In the genomic region with DNA sequence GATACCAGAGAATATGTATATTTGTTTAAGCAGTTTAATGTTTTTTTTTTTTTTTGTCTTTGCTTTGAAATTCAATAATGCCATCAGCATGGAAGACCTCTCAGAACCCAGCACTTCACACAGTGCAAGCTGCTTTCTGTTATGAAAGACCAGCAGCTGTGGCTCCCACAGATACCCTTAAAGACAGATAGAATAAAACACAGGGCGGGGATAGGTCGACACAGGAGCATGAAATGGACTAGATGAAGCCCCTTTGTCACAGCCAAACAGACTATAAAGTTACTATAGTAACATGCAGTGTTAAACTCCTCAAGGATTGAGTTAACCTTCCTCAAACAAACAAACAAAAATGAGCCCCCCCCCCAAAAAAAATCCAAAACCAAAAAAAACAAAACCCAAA, we compare ENCODE assay signal across 18 mouse cellular contexts.
DNase-seq lines count a peak whose midpoint lies in the region; ATAC-seq and TF ChIP-seq lines count a peak whose summit lies in the region.
"Had no signal": no experiment of that assay in that cellular context is flagged by ENCODE, and none has a peak within 500 bp of the region (broad histone marks: within the 10 kb centered on the region; RNA-seq: fewer than 3 reads in every experiment).

No protein-coding gene starts in this region.

- peak; percentile 46; the same call in 1 of the 2 replicates for ATAC-seq in forebrain, embryonic 14.5 days
- no peak for ATAC-seq in forebrain, embryonic 15.5 days (replicated peaks)
- no peak for ATAC-seq in midbrain, postnatal 0 days (ENCODE audit: low FRiP score)
- peak; percentile 69; the same call in 1 of the 2 replicates for ATAC-seq in midbrain, embryonic 15.5 days (replicated peaks)
- ATAC-seq: intestine, embryonic 16.5 days; lung, postnatal 0 days had no signal

- 15% methylated on average over 2 of the region's 2 CpGs for WGBS in forebrain, embryonic 14.5 days
- WGBS in forebrain, embryonic 15.5 days, result 27% methylated on average over 2 of the region's 2 CpGs
- WGBS in midbrain, embryonic 10.5 days, result 4% methylated on average over 2 of the region's 2 CpGs
- 21% methylated on average over 2 of the region's 2 CpGs for WGBS in midbrain, postnatal 0 days
- 36% methylated on average over 2 of the region's 2 CpGs for WGBS in embryonic facial prominence, embryonic 10.5 days
- 15% methylated on average over 2 of the region's 2 CpGs for WGBS in midbrain, embryonic 15.5 days

- TF ChIP-seq CTCF in midbrain, postnatal 0 days (IDR thresholded peaks at IDR 0.05), result no peak
- no peak for TF ChIP-seq CTCF in left cerebral cortex, adult 2 months (IDR thresholded peaks at IDR 0.05)

- no peaks in the 10 kb centered on the region for H3K36me3 ChIP-seq in forebrain, embryonic 14.5 days (ENCODE audit: control insufficient read depth, insufficient read depth, low read length)
- no peaks in the 10 kb centered on the region for H3K36me3 ChIP-seq in forebrain, embryonic 15.5 days
- H3K36me3 ChIP-seq in midbrain, embryonic 10.5 days, result no peaks in the 10 kb centered on the region
- H3K36me3 ChIP-seq in midbrain, postnatal 0 days (ENCODE audit: insufficient read depth, low read length), result no peaks in the 10 kb centered on the region
- H3K36me3 ChIP-seq in embryonic facial prominence, embryonic 10.5 days (replicated peaks), result no peaks in the 10 kb centered on the region
- no peaks in the 10 kb centered on the region for H3K36me3 ChIP-seq in midbrain, embryonic 15.5 days (replicated peaks)

- H3K4me2 ChIP-seq in forebrain, embryonic 14.5 days (ENCODE audit: low read length), result no peak overlapping the region
- H3K4me2 ChIP-seq in forebrain, embryonic 15.5 days (replicated peaks), result no peak overlapping the region
- no peak overlapping the region for H3K4me2 ChIP-seq in midbrain, postnatal 0 days (ENCODE audit: low read depth, low read length, poor library complexity, severe bottlenecking)
- H3K4me2 ChIP-seq in midbrain, embryonic 15.5 days, result no peak overlapping the region

- no peak overlapping the region for H3K4me3 ChIP-seq in forebrain, embryonic 14.5 days (ENCODE audit: low read depth, low read length)
- no peak overlapping the region for H3K4me3 ChIP-seq in forebrain, embryonic 15.5 days
- no peak overlapping the region for H3K4me3 ChIP-seq in midbrain, embryonic 10.5 days
- H3K4me3 ChIP-seq in midbrain, postnatal 0 days (ENCODE audit: low read depth, low read length), result no peak overlapping the region
- no peak overlapping the region for H3K4me3 ChIP-seq in embryonic facial prominence, embryonic 10.5 days
- H3K4me3 ChIP-seq in midbrain, embryonic 15.5 days, result no peak overlapping the region
- no peak overlapping the region for H3K4me3 ChIP-seq in left cerebral cortex, adult 2 months

- H3K27ac ChIP-seq in forebrain, embryonic 14.5 days (ENCODE audit: low read depth, low read length), result no peak overlapping the region
- no peak overlapping the region for H3K27ac ChIP-seq in forebrain, embryonic 15.5 days (replicated peaks)
- H3K27ac ChIP-seq in midbrain, embryonic 10.5 days (replicated peaks), result peak overlapping the region; percentile 82
- no peak overlapping the region for H3K27ac ChIP-seq in midbrain, postnatal 0 days (ENCODE audit: low read depth, low read length)
- no peak overlapping the region for H3K27ac ChIP-seq in embryonic facial prominence, embryonic 10.5 days (replicated peaks)
- H3K27ac ChIP-seq in midbrain, embryonic 15.5 days, result no peak overlapping the region
- H3K27ac ChIP-seq in left cerebral cortex, adult 2 months, result no peak overlapping the region
- H3K27ac ChIP-seq: kidney, postnatal 0 days had no signal

- H3K4me1 ChIP-seq in forebrain, embryonic 14.5 days (ENCODE audit: control insufficient read depth, insufficient read depth, low read length), result peaks cover 7% of the 10 kb centered on the region
- peaks cover 6% of the 10 kb centered on the region for H3K4me1 ChIP-seq in forebrain, embryonic 15.5 days
- H3K4me1 ChIP-seq in midbrain, embryonic 10.5 days, result peaks cover 40% of the 10 kb centered on the region
- H3K4me1 ChIP-seq in midbrain, postnatal 0 days (ENCODE audit: insufficient read depth, low read length), result no peaks in the 10 kb centered on the region
- H3K4me1 ChIP-seq in embryonic facial prominence, embryonic 10.5 days, result peaks cover 5% of the 10 kb centered on the region
- H3K4me1 ChIP-seq in midbrain, embryonic 15.5 days, result 0 out of 2 replicates have a peak, but pooled peaks cover 5% of the 10 kb centered on the region

- peak; percentile 34 for DNase-seq in forebrain, embryonic 14.5 days (ENCODE audit: low spot score)
- peak; percentile 53 for DNase-seq in midbrain, embryonic 10.5 days (ENCODE audit: low spot score)
- DNase-seq in midbrain, postnatal 0 days (ENCODE audit: low spot score), result no peak
- DNase-seq in embryonic facial prominence, embryonic 10.5 days (ENCODE audit: low spot score), result peak; percentile 12
- DNase-seq in retina, embryonic 14.5 days (ENCODE audit: low spot score), result no peak
- DNase-seq in left cerebral cortex, adult 2 months (ENCODE audit: extremely low spot score in 1 of 2, low spot score in 2 of 2), result no peak
- DNase-seq: adrenal gland, postnatal 25 days; cerebellum, adult 18-20 months; cerebellum, postnatal 25 days; gastrocnemius, postnatal 36 days; left cerebral cortex, postnatal 4 days; liver; thymus, postnatal 14 days had no signal

- no peaks in the 10 kb centered on the region for H3K27me3 ChIP-seq in forebrain, embryonic 14.5 days (replicated peaks; ENCODE audit: control insufficient read depth, insufficient read depth, low read length)
- H3K27me3 ChIP-seq in forebrain, embryonic 15.5 days, result no peaks in the 10 kb centered on the region
- no peaks in the 10 kb centered on the region for H3K27me3 ChIP-seq in midbrain, embryonic 10.5 days (ENCODE audit: low read depth, poor library complexity, severe bottlenecking)
- no peaks in the 10 kb centered on the region for H3K27me3 ChIP-seq in midbrain, postnatal 0 days (ENCODE audit: insufficient read depth, low read length)
- no peaks in the 10 kb centered on the region for H3K27me3 ChIP-seq in embryonic facial prominence, embryonic 10.5 days (replicated peaks; ENCODE audit: low read depth, poor library complexity, severe bottlenecking)
- H3K27me3 ChIP-seq in midbrain, embryonic 15.5 days (replicated peaks), result no peaks in the 10 kb centered on the region

- no peaks in the 10 kb centered on the region for H3K9me3 ChIP-seq in forebrain, embryonic 14.5 days (replicated peaks; ENCODE audit: control insufficient read depth, low read length)
- no peaks in the 10 kb centered on the region for H3K9me3 ChIP-seq in forebrain, embryonic 15.5 days
- no peaks in the 10 kb centered on the region for H3K9me3 ChIP-seq in midbrain, embryonic 10.5 days (replicated peaks)
- H3K9me3 ChIP-seq in midbrain, postnatal 0 days (ENCODE audit: low read length), result no peaks in the 10 kb centered on the region
- H3K9me3 ChIP-seq in embryonic facial prominence, embryonic 10.5 days, result no peaks in the 10 kb centered on the region
- H3K9me3 ChIP-seq in midbrain, embryonic 15.5 days, result no peaks in the 10 kb centered on the region

- intact Hi-C loops in left cerebral cortex, adult 2 months (cut with DNase I), result no loop called here

- no peak overlapping the region for H3K9ac ChIP-seq in forebrain, embryonic 14.5 days (ENCODE audit: low read length)
- no peak overlapping the region for H3K9ac ChIP-seq in forebrain, embryonic 15.5 days (replicated peaks)
- H3K9ac ChIP-seq in midbrain, postnatal 0 days (replicated peaks; ENCODE audit: low read length, poor library complexity, severe bottlenecking), result no peak overlapping the region
- no peak overlapping the region for H3K9ac ChIP-seq in midbrain, embryonic 15.5 days

Comparison
In these comparisons a context has a peak if more than half of its experiments do, and no peak if none do; other contexts are left out.
1. ATAC-seq: peak in forebrain, embryonic 14.5 days (single experiment) and midbrain, embryonic 15.5 days (single experiment); none in forebrain, embryonic 15.5 days (single experiment) and midbrain, postnatal 0 days (single experiment).
2. DNase-seq: peak in forebrain, embryonic 14.5 days (single experiment), midbrain, embryonic 10.5 days (single experiment) and embryonic facial prominence, embryonic 10.5 days (single experiment); none in midbrain, postnatal 0 days (single experiment), retina, embryonic 14.5 days (single experiment) and left cerebral cortex, adult 2 months (0 of 2).